Mouse (Mus musculus): Measurements from ENCODE around the gene Trappc13. TPM values are rescaled to one million over a fixed set of nuclear protein-coding genes. Genes with fewer than 3 reads are reported as not detected.

Gene Trappc13
- total RNA-seq, 1 experiment from 2014 or later: 83.5 TPM

- no peak for ATAC-seq (replicated peaks in 1 of 2; ENCODE audit: insufficient read depth in 1 of 2, low FRiP score in 2 of 2, low TSS enrichment in 1 of 2, low read depth in 1 of 2, poor library complexity in 2 of 2, severe bottlenecking in 2 of 2)
Measured at GRCm38 (mm10) chr13:104132561-104132960, 45.7 kb downstream of the Trappc13 start.

- ATAC-seq (replicated peaks in 1 of 2; ENCODE audit: insufficient read depth in 1 of 2, low FRiP score in 2 of 2, low TSS enrichment in 1 of 2, low read depth in 1 of 2, poor library complexity in 2 of 2, severe bottlenecking in 2 of 2): no peak
Measured at GRCm38 (mm10) chr13:104123662-104124381, 54.4 kb downstream of the Trappc13 start.

- no peak for ATAC-seq (replicated peaks in 1 of 2; ENCODE audit: insufficient read depth in 1 of 2, low FRiP score in 2 of 2, low TSS enrichment in 1 of 2, low read depth in 1 of 2, poor library complexity in 2 of 2, severe bottlenecking in 2 of 2)
Measured at GRCm38 (mm10) chr13:104122078-104122840, 56.0 kb downstream of the Trappc13 start.

- ATAC-seq (replicated peaks in 1 of 2; ENCODE audit: insufficient read depth in 1 of 2, low FRiP score in 2 of 2, low TSS enrichment in 1 of 2, low read depth in 1 of 2, poor library complexity in 2 of 2, severe bottlenecking in 2 of 2): no peak
Measured at GRCm38 (mm10) chr13:104114827-104115226, 63.4 kb downstream of the Trappc13 start.

- no peak for ATAC-seq (replicated peaks in 1 of 2; ENCODE audit: insufficient read depth in 1 of 2, low FRiP score in 2 of 2, low TSS enrichment in 1 of 2, low read depth in 1 of 2, poor library complexity in 2 of 2, severe bottlenecking in 2 of 2)
Measured at GRCm38 (mm10) chr13:104113782-104114181, 64.5 kb downstream of the Trappc13 start.

GRCm38 (mm10) chr13:104112266-104112900 is 65.9 kb downstream of the Trappc13 start:
- ATAC-seq (replicated peaks in 1 of 2; ENCODE audit: insufficient read depth in 1 of 2, low FRiP score in 2 of 2, low TSS enrichment in 1 of 2, low read depth in 1 of 2, poor library complexity in 2 of 2, severe bottlenecking in 2 of 2): no peak

GRCm38 (mm10) chr13:104110526-104110925 is 67.7 kb downstream of the Trappc13 start:
- ATAC-seq (replicated peaks in 1 of 2; ENCODE audit: insufficient read depth in 1 of 2, low FRiP score in 2 of 2, low TSS enrichment in 1 of 2, low read depth in 1 of 2, poor library complexity in 2 of 2, severe bottlenecking in 2 of 2): no peak

- peak in 1 of 2 experiments; percentile 11; a peak in 1 of 4 replicates for ATAC-seq (replicated peaks in 1 of 2; ENCODE audit: insufficient read depth in 1 of 2, low FRiP score in 2 of 2, low TSS enrichment in 1 of 2, low read depth in 1 of 2, poor library complexity in 2 of 2, severe bottlenecking in 2 of 2)
Measured at GRCm38 (mm10) chr13:104109816-104110521, 68.3 kb downstream of the Trappc13 start.

GRCm38 (mm10) chr13:104109288-104109815 is 68.9 kb downstream of the Trappc13 start, which contains the start of the genes Nln and Sgtb:
Gene Nln (minus strand): TSS chr13:104109614.
Gene Sgtb (plus strand): TSS chr13:104109741.
- peak; percentile 91 to 92 for ATAC-seq (replicated peaks in 1 of 2; ENCODE audit: insufficient read depth in 1 of 2, low FRiP score in 2 of 2, low TSS enrichment in 1 of 2, low read depth in 1 of 2, poor library complexity in 2 of 2, severe bottlenecking in 2 of 2)

GRCm38 (mm10) chr13:104108651-104109287 is 69.5 kb downstream of the Trappc13 start:
- ATAC-seq (replicated peaks in 1 of 2; ENCODE audit: insufficient read depth in 1 of 2, low FRiP score in 2 of 2, low TSS enrichment in 1 of 2, low read depth in 1 of 2, poor library complexity in 2 of 2, severe bottlenecking in 2 of 2): peak in 1 of 2 experiments; percentile 54; a peak in 2 of 4 replicates

- ATAC-seq (replicated peaks in 1 of 2; ENCODE audit: insufficient read depth in 1 of 2, low FRiP score in 2 of 2, low TSS enrichment in 1 of 2, low read depth in 1 of 2, poor library complexity in 2 of 2, severe bottlenecking in 2 of 2): no peak
Measured at GRCm38 (mm10) chr13:104101606-104102235, 76.5 kb downstream of the Trappc13 start.

GRCm38 (mm10) chr13:104100416-104100815 is 77.9 kb downstream of the Trappc13 start:
- ATAC-seq (replicated peaks in 1 of 2; ENCODE audit: insufficient read depth in 1 of 2, low FRiP score in 2 of 2, low TSS enrichment in 1 of 2, low read depth in 1 of 2, poor library complexity in 2 of 2, severe bottlenecking in 2 of 2): no peak

- ATAC-seq (replicated peaks in 1 of 2; ENCODE audit: insufficient read depth in 1 of 2, low FRiP score in 2 of 2, low TSS enrichment in 1 of 2, low read depth in 1 of 2, poor library complexity in 2 of 2, severe bottlenecking in 2 of 2): no peak
Measured at GRCm38 (mm10) chr13:104097190-104097589, 81.1 kb downstream of the Trappc13 start.

GRCm38 (mm10) chr13:104095955-104096354 is 82.3 kb downstream of the Trappc13 start:
- ATAC-seq (replicated peaks in 1 of 2; ENCODE audit: insufficient read depth in 1 of 2, low FRiP score in 2 of 2, low TSS enrichment in 1 of 2, low read depth in 1 of 2, poor library complexity in 2 of 2, severe bottlenecking in 2 of 2): no peak

- ATAC-seq (replicated peaks in 1 of 2; ENCODE audit: insufficient read depth in 1 of 2, low FRiP score in 2 of 2, low TSS enrichment in 1 of 2, low read depth in 1 of 2, poor library complexity in 2 of 2, severe bottlenecking in 2 of 2): peak; percentile 17 to 51; a peak in 3 of 4 replicates
Measured at GRCm38 (mm10) chr13:104094531-104095385, 83.5 kb downstream of the Trappc13 start.

Measured in hematopoietic stem cell, adult 5-6 weeks (primary cell).